Mouse (Mus musculus) monocyte, adult 5-6 weeks (primary cell): ENCODE results near the gene Atp6v0b. TPM values are rescaled to one million over a fixed set of nuclear protein-coding genes. Genes with fewer than 3 reads are reported as not detected.

Source experiments
- ATAC-seq: fragments of 153-309, 156-312 bp; replicated peaks from 2 replicates; pipeline ENCODE4 v1.8.0; 2017; ENCODE audit warnings: mild to moderate bottlenecking; ENCODE audit not compliant: low TSS enrichment, insufficient number of reproducible peaks, severe bottlenecking, poor library complexity, low FRiP score
- total RNA-seq: library from RNA; stranded (forward); fragments of 200-1000, 200-491, 200-594 nt; gene quantifications from 3 replicates; pipeline ENCODE4 v1.2.3, GENCODE M21; 2017

Gene Atp6v0b
- total RNA-seq, 1 experiment from 2014 or later, result 178 TPM

DNA sequence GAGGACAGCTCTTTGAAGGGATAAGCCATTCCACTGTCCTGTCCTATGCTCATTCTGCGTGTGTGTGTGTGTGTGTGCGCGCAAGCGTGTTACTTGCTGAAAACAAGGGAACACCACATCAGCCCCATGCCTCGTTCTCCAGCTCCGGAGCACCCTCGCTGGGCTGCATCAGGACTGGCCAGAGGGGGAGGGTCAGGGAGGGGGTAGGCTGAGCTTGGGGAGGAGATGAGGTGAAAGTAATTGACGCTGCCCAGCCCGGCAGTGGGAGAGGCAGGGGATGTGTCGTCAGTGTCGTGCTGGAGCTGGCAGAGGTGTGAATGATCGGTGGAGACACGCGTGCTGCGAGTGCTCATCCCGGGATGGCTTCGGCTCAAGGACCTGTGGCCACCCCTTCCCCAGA, 38.1 kb downstream of the Atp6v0b start:
- no peak for ATAC-seq

GRCm38 (mm10) chr4:117847011-117847410, 40.1 kb downstream of the Atp6v0b start:
- ATAC-seq, result no peak

- no peak for ATAC-seq
These were observed 40.9 kb downstream of the Atp6v0b start for GRCm38 (mm10) chr4:117846261-117846660.

DNA sequence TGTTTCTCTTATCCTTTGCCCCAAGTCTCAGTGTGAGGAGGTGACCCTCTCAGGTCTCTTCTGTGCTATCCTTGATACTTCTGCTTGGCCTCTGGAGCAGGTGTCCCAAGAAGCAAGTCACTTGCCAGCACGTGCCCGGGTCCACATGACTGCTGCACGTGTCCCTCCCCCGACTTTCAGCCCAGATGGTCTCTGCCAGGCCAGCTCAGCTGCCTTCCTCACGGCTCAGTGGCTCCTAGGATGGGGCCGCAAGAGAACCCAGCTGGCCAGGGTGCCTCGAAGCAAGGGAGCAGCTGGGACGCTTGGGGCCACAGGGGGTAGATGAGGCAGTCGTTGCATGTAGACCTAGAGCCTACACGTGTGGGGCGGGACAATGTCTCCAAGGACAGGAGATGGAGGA, 41.8 kb downstream of the Atp6v0b start:
- ATAC-seq, result no peak

DNA sequence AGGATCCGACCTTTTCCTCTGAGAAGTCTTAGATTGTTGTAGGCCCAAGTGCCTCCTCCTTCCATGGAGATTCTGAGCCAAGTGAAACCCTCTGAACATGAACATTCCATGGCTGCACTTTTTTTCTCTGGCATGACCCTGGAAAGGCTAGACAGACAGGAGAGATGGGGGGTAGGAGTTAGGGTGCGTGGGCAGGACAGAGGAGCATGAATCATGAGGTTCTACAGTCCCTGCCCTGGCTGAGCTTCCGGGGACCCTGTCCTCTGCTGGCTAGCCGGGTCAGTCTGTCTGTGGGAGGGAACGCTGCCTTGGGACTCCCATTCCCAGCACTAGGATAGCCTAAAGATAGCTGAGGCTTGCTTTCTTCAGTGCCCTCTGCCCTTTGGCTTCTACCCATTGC, 42.7 kb downstream of the Atp6v0b start:
- ATAC-seq, result no peak

DNA sequence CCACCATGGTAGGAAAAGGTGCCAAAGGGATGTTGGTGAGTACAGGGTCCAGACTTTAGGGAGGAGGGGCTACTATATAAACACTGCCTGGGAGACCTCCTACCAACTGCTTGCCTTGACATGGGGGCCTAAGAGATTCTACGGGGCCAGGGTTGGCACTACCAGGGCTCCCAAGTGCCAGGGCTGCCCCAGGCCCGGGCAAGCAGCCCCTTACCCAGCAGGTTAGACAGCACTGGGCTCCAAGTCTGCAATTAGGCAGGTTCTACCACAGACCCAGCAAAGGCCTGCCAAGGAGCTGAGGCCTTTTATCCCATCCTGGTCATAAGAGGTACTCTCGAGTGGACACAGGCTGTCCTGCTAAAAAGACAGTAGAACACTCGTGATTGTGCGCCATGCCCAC, 44.0 kb downstream of the Atp6v0b start:
- ATAC-seq, result no peak

DNA sequence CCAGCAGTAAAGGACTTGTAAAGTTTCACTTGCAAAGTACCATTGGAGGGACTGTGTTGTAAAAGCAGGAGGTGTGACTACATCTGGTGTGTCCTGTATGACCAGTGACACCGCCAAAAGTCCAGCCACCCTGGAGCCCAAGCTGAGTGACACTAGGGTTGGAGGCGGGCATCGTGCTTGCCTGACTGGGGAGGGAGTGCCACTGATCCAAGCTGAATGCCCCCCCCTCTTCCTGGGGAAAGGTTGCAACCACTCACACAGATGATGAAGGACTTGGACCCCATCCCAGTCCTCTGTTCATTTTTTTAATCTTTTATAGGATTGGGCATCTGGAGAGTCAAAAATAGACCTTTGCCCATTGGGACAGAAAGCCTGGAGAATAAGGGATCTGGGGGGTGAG, 45.6 kb downstream of the Atp6v0b start:
- no peak for ATAC-seq

DNA sequence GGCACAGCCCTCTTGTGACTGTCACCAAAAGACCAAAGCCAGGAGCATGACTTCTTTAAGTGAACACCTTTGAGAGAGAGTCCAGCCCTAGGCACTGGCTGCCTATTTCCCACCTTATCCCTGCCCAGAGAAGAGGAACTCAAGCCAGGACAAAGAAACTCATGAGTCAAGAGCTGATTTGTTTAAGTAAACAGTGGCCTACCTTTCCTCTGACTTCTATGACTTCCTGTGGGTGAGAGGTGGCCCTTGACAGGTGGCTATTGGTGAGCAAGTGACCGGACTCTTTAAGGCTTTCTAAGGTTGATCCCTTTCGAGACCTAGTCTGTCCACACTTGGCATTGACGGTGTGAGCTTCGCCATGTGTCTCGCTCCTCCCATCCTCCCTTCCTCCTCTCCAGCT, 46.3 kb downstream of the Atp6v0b start:
- ATAC-seq, result no peak

GRCm38 (mm10) chr4:117839366-117839765, 47.8 kb downstream of the Atp6v0b start:
- no peak for ATAC-seq

GRCm38 (mm10) chr4:117837271-117837670, 49.9 kb downstream of the Atp6v0b start:
- no peak for ATAC-seq

GRCm38 (mm10) chr4:117836204-117836767, 50.8 kb downstream of the Atp6v0b start:
- ATAC-seq, result peak; percentile 73

GRCm38 (mm10) chr4:117835531-117836111, 51.5 kb downstream of the Atp6v0b start:
- 0 out of 2 replicates have a peak, but pooled peaks have one; percentile 8 for ATAC-seq

DNA sequence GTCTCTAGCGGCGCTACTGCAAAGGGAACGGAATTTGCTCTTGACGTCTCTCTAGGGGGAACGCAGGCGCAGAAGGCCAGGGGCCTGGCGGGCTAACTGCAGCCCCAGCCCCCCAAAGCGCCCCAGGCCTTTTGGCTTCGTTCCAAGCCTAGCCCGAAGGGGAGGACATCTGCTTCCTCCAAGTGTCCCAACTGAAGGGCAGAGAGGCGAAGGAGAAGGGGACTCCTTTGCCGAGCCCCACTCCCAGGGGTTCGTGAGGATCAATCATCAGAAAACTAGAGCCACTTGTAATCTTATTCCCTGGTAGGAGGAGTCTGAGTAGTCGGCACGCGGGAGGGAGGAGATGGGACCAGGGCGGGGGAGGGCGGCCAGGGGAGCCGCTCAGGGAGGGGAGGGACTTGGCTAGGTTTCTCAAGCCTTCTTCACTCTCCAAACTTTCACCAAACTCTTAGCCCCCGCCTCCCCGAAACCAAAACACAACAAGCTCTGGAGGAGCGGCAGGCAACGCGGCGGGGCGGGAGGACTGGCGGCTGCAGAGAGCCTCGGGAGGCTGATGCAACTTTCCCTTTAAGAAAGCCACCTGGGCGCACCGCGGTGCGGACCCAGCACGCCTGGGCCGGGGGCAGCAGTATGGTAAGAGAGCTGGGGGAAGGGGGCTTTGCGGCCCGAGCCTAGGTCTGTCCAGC, 52.1 kb downstream of the Atp6v0b start:
- no peak for ATAC-seq

DNA sequence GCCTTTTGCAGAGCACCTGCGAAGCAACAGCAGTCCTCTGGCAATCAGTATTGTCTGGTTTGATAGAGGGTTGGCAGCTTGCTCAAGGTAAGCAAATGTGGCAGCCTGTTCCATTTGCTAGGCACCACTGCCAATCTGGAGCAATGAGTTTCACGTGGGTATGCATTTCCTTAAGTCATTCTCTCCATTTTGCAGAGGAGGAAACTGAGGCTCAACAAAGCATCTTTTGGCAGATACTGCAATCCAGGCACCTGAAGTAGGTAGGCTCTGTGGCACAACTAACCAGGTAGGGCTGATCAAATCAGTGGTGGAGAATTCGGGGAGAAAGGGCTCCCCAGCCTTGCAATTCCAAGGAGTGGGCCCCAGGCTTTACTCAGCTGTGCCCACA, 52.7 kb downstream of the Atp6v0b start, which contains the start of gene Slc6a9:
Gene Slc6a9, plus strand, starts transcription at position 50 of the 388 bp plus-strand sequence.
- no peak for ATAC-seq

Other genes starting within 250 kb of the Atp6v0b start
- 18.1 to 30.9 TPM (median 23.9 TPM) in 3 replicates for gene Dmap1, start 205.1 kb downstream of the Atp6v0b start, total RNA-seq
- not detected in 3 replicates for gene Gm12845, start 162.9 kb downstream of the Atp6v0b start, total RNA-seq
- not detected in 3 replicates for gene Klf17, start 121.7 kb downstream of the Atp6v0b start, total RNA-seq
- 1.8 to 2.8 TPM in 2 of 3 replicates, not detected in the other for gene Slc6a9, start 52.8 kb downstream of the Atp6v0b start, total RNA-seq
- gene Ccdc24, start 14.8 kb downstream of the Atp6v0b start, total RNA-seq, result not detected in 3 replicates
- gene B4galt2, start 3.8 kb downstream of the Atp6v0b start, total RNA-seq, result not detected in 3 replicates
- 2.1 to 15.0 TPM (median 4.2 TPM) in 3 replicates for gene Dph2, start 4.7 kb upstream of the Atp6v0b start, total RNA-seq
- 4.4 to 15.6 TPM (median 7.5 TPM) in 3 replicates for gene Ipo13, start 27.7 kb upstream of the Atp6v0b start, total RNA-seq
- not detected in 3 replicates for gene Artn, start 42.4 kb upstream of the Atp6v0b start, total RNA-seq
- 2.3 to 4.7 TPM (median 3.3 TPM) in 3 replicates for gene St3gal3, start 247.6 kb upstream of the Atp6v0b start, total RNA-seq